Mouse (Mus musculus) adipocyte (in vitro differentiated cells): Measurements from ENCODE around the gene Olfr9.
"Not testable (repeated sequence)": the region's sequence is repeated elsewhere in the genome, so short reads cannot be mapped to it uniquely, and the experiment has no call there.

ENCODE experiments used
- DNase-seq: peaks from one replicate; pipeline ENCODE4 v3.0.0-alpha.2; 2016; ENCODE audit warnings: low spot score

The Olfr9 gene

GRCm38 (mm10) chr10:128989131-128989530 lies at the start of gene Olfr9:
Gene Olfr9, plus strand, starts transcription at chr10:128989431.
- not testable (repeated sequence) for DNase-seq

- DNase-seq, result no peak
These were observed 48.7 kb upstream of the Olfr9 start for GRCm38 (mm10) chr10:128940475-128941061.

- peak; percentile 74 for DNase-seq
These were observed 43.6 kb upstream of the Olfr9 start for GRCm38 (mm10) chr10:128945675-128946074.

GRCm38 (mm10) chr10:128947496-128947895 lies 41.7 kb upstream of the Olfr9 start:
- no peak for DNase-seq

GRCm38 (mm10) chr10:128950208-128950887 lies 38.9 kb upstream of the Olfr9 start:
- DNase-seq, result no peak

GRCm38 (mm10) chr10:128958340-128958739 lies 30.9 kb upstream of the Olfr9 start:
- no peak for DNase-seq

GRCm38 (mm10) chr10:128960142-128960541 lies 29.1 kb upstream of the Olfr9 start:
- DNase-seq, result no peak

GRCm38 (mm10) chr10:128960590-128961584 lies 28.3 kb upstream of the Olfr9 start, which contains the start of gene Mettl7b:
Gene Mettl7b, minus strand, starts transcription at chr10:128960988.
- peak; percentile 83 for DNase-seq

GRCm38 (mm10) chr10:128964961-128965360 lies 24.3 kb upstream of the Olfr9 start:
- no peak for DNase-seq

GRCm38 (mm10) chr10:128965871-128966270 lies 23.4 kb upstream of the Olfr9 start:
- DNase-seq, result no peak

GRCm38 (mm10) chr10:128968341-128968749 lies 20.9 kb upstream of the Olfr9 start:
- peak; percentile 48 for DNase-seq

GRCm38 (mm10) chr10:128970740-128971250 lies 18.4 kb upstream of the Olfr9 start:
- DNase-seq, result no peak

GRCm38 (mm10) chr10:128972841-128973240 lies 16.4 kb upstream of the Olfr9 start:
- DNase-seq, result no peak

- no peak for DNase-seq
These were observed 12.8 kb upstream of the Olfr9 start for GRCm38 (mm10) chr10:128976395-128976794.

GRCm38 (mm10) chr10:128977522-128978114 lies 11.6 kb upstream of the Olfr9 start:
- peak; percentile 84 for DNase-seq

GRCm38 (mm10) chr10:128980644-128981365 lies 8.4 kb upstream of the Olfr9 start:
- no peak for DNase-seq

- DNase-seq, result not testable (repeated sequence)
These were observed 1.1 kb downstream of the Olfr9 start for GRCm38 (mm10) chr10:128990129-128990850.

- no peak for DNase-seq
These were observed 1.8 kb downstream of the Olfr9 start for GRCm38 (mm10) chr10:128990994-128991393.

- no peak for DNase-seq
These were observed 6.6 kb downstream of the Olfr9 start for GRCm38 (mm10) chr10:128995796-128996195.

- DNase-seq, result no peak
These were observed 7.4 kb downstream of the Olfr9 start for GRCm38 (mm10) chr10:128996523-128997040.
